Mouse (Mus musculus): ENCODE measurements at regions not wholly inside any gene's neighbourhood (a gene's known extent, or its start where the extent isn't known, plus 50 kb on each side); places are given as distances from the start of the nearest gene placed in this dataset.

- DNase-seq (ENCODE audit: low read depth), result no peak
These were observed 301.4 kb upstream of the Cd180 start for GRCm38 (mm10) chr13:102391911-102392310.

- no peak for DNase-seq (ENCODE audit: low read depth)
These were observed 300.3 kb upstream of the Cd180 start for GRCm38 (mm10) chr13:102392868-102393661.

- DNase-seq (ENCODE audit: low read depth), result no peak
These were observed 299.7 kb upstream of the Cd180 start for GRCm38 (mm10) chr13:102393662-102393970.

GRCm38 (mm10) chr13:102394057-102394456 lies 299.3 kb upstream of the Cd180 start:
- no peak for DNase-seq (ENCODE audit: low read depth)

GRCm38 (mm10) chr13:102397411-102397810 lies 295.9 kb upstream of the Cd180 start:
- DNase-seq (ENCODE audit: low read depth), result no peak

- DNase-seq (ENCODE audit: low read depth), result no peak
These were observed 281.5 kb upstream of the Cd180 start for GRCm38 (mm10) chr13:102411840-102412239.

GRCm38 (mm10) chr13:102434372-102434954 lies 258.9 kb upstream of the Cd180 start:
- peak; percentile 35 for DNase-seq (ENCODE audit: low read depth)

GRCm38 (mm10) chr13:102442676-102443075 lies 250.7 kb upstream of the Cd180 start:
- DNase-seq (ENCODE audit: low read depth), result no peak

- DNase-seq (ENCODE audit: low read depth), result no peak
These were observed 246.0 kb upstream of the Cd180 start for GRCm38 (mm10) chr13:102447310-102447709.

GRCm38 (mm10) chr13:102449416-102450121 lies 243.8 kb upstream of the Cd180 start:
- no peak for DNase-seq (ENCODE audit: low read depth)

GRCm38 (mm10) chr13:102451176-102451575 lies 242.2 kb upstream of the Cd180 start:
- peak; percentile 4 for DNase-seq (ENCODE audit: low read depth)

GRCm38 (mm10) chr13:102458711-102459110 lies 234.6 kb upstream of the Cd180 start:
- DNase-seq (ENCODE audit: low read depth), result no peak

GRCm38 (mm10) chr13:102463993-102464392 lies 229.4 kb upstream of the Cd180 start:
- DNase-seq (ENCODE audit: low read depth), result no peak

GRCm38 (mm10) chr13:102481906-102482305 lies 211.5 kb upstream of the Cd180 start:
- DNase-seq (ENCODE audit: low read depth), result no peak

GRCm38 (mm10) chr13:102482451-102482850 lies 210.9 kb upstream of the Cd180 start:
- no peak for DNase-seq (ENCODE audit: low read depth)

- no peak for DNase-seq (ENCODE audit: low read depth)
These were observed 205.8 kb upstream of the Cd180 start for GRCm38 (mm10) chr13:102487416-102488097.

- DNase-seq (ENCODE audit: low read depth), result no peak
These were observed 202.0 kb upstream of the Cd180 start for GRCm38 (mm10) chr13:102491370-102491769.

GRCm38 (mm10) chr13:102504157-102504947 lies 189.0 kb upstream of the Cd180 start:
- DNase-seq (ENCODE audit: low read depth), result no peak

GRCm38 (mm10) chr13:102507226-102507625 lies 186.1 kb upstream of the Cd180 start:
- peak; percentile 36 for DNase-seq (ENCODE audit: low read depth)

GRCm38 (mm10) chr13:102507916-102508315 lies 185.4 kb upstream of the Cd180 start:
- no peak for DNase-seq (ENCODE audit: low read depth)

- DNase-seq (ENCODE audit: low read depth), result no peak
These were observed 182.6 kb upstream of the Cd180 start for GRCm38 (mm10) chr13:102510733-102511279.

Measured in 416B (cell line).